Mouse (Mus musculus) midbrain, embryonic 11.5 days (tissue): ENCODE results near the gene Sec14l1. TPM values are rescaled to one million over a fixed set of nuclear protein-coding genes. Genes with fewer than 3 reads are reported as not detected.

Experiments used
- ATAC-seq: fragments of 200-750 bp; cut with Nextera tagmentation; 2 replicates; pipeline ENCODE4 v1.8.0; 2017; ENCODE audit warnings: moderate TSS enrichment, moderate library complexity; ENCODE audit not compliant: low FRiP score
- DNase-seq: peaks from one replicate; pipeline ENCODE4 v3.0.0; 2015; ENCODE audit warnings: low spot score; ENCODE audit errors: missing footprints
- H3K27ac ChIP-seq: fragments of 300-500 bp; sonication (generic); 2 replicates; pipeline ENCODE4 v1.5.1; 2014; ENCODE audit warnings: low read depth, low read length
- H3K27me3 ChIP-seq: fragments of 300-500 bp; sonication (generic); 2 replicates; pipeline ENCODE4 v1.6.1; 2014; ENCODE audit warnings: mild to moderate bottlenecking, low read length, moderate library complexity, mixed read lengths; ENCODE audit not compliant: control insufficient read depth, insufficient read depth
- H3K36me3 ChIP-seq: fragments of 300-500 bp; sonication (generic); 2 replicates; pipeline ENCODE4 v1.6.1; 2014; ENCODE audit warnings: mild to moderate bottlenecking, low read length, moderate library complexity, mixed read lengths; ENCODE audit not compliant: control insufficient read depth, insufficient read depth
- H3K4me1 ChIP-seq: fragments of 300-500 bp; sonication (generic); 2 replicates; pipeline ENCODE4 v1.6.1; 2014; ENCODE audit warnings: low read length; ENCODE audit not compliant: control insufficient read depth, insufficient read depth
- H3K4me2 ChIP-seq: fragments of 300-500 bp; sonication (generic); 2 replicates; pipeline ENCODE4 v1.6.1; 2014; ENCODE audit warnings: mild to moderate bottlenecking, moderate library complexity
- H3K4me3 ChIP-seq: fragments of 300-500 bp; sonication (generic); 2 replicates; pipeline ENCODE4 v1.5.1; 2014; ENCODE audit warnings: low read depth, low read length
- H3K9ac ChIP-seq: fragments of 300-500 bp; sonication (generic); 2 replicates; pipeline ENCODE4 v1.6.1; 2014; ENCODE audit warnings: low read length
- H3K9me3 ChIP-seq: fragments of 300-500 bp; sonication (generic); 2 replicates; pipeline ENCODE4 v1.6.1; 2016; ENCODE audit warnings: low read length; ENCODE audit not compliant: control insufficient read depth
- WGBS: fragments of 180-500 bp; shearing (Covaris S2); extraction: QIAGEN DNeasy Blood & Tissue Kit; methylation state at CpG from one replicate; pipeline ENCODE4 v1.1.7; 2014; 5-methylcytosine and 5-hydroxymethylcytosine counted together
- polyA plus RNA-seq: library from polyadenylated mRNA; unstranded; fragments of >200 nt; fragmentation: Nextera tagmentation; extraction: Ambion mirVana; gene quantifications from 2 replicates; pipeline ENCODE4 v1.2.1, GENCODE M21; 2014

The Sec14l1 gene
- polyA plus RNA-seq, 1 experiment from 2014 or later = 36.7 TPM

DNA sequence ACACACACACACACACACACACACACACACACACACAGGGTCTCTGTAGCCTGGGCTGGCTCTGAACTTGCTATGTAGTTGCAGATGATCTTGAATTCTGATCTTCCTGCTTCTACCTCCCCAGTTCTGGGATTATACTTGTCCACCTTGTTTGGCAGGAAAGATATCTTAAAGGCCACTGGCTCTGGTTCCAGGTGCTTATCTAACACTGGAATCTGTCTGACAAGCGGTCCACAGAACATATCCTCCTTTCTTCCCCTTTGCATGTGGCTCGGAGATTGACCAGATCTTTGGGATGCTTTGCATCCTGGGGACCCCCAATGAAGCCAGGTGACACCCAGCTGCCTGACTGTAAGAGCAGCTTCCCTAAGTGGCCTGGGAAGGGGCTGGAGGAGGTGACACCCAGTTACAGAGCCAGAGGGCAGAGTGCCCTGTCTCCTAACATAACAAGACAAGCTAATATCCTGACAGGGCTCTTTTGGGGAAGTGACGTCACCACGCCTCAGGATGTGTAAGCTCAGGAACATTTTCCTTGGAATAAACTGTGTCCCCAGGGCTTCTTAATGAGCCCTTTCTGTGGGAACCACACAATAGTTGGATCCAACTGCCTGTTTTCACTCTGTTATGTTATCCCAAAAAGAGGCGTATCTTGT, 20.9 kb upstream of the Sec14l1 start:
- ATAC-seq (no peak), DNase-seq (no peak)
- no peak overlapping the region for H3K9ac ChIP-seq
- H3K27me3 ChIP-seq = no peaks in the 10 kb centered on the region
- H3K27ac ChIP-seq = no peak overlapping the region
- H3K4me2 ChIP-seq = no peak overlapping the region
- no peak overlapping the region for H3K4me3 ChIP-seq
- peaks cover 7% of the 10 kb centered on the region for H3K4me1 ChIP-seq
- H3K9me3 ChIP-seq = no peaks in the 10 kb centered on the region
- 81% methylated on average over 5 of the region's 5 CpGs for WGBS
- H3K36me3 ChIP-seq = no peaks in the 10 kb centered on the region

DNA sequence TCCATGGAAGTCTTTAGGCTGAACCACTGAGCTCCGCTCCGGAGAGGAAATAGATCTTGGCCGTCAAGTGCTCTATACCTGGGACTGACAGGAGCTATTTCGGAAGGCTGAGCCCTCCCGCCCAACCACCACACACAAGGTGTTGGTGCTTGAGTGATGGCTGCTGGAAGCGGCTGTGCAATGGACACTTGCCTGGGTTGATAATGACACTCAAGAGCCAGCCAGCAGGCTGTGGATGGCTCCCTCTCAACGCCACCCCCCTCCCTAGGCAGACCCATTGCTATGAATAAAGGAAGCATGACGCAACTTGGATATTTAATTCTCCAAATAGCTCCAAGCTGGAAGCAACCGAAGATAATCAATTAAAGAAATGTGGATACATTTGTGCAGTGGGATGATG, 20.3 kb upstream of the Sec14l1 start:
- 91% methylated on average over 9 of the region's 9 CpGs for WGBS
- H3K4me1 ChIP-seq = peaks cover 7% of the 10 kb centered on the region
- no peak overlapping the region for H3K27ac ChIP-seq
- H3K9me3 ChIP-seq = no peaks in the 10 kb centered on the region
- H3K4me3 ChIP-seq = no peak overlapping the region
- H3K27me3 ChIP-seq = no peaks in the 10 kb centered on the region
- H3K9ac ChIP-seq = no peak overlapping the region
- ATAC-seq (no peak), DNase-seq (no peak)
- no peaks in the 10 kb centered on the region for H3K36me3 ChIP-seq
- H3K4me2 ChIP-seq = no peak overlapping the region

DNA sequence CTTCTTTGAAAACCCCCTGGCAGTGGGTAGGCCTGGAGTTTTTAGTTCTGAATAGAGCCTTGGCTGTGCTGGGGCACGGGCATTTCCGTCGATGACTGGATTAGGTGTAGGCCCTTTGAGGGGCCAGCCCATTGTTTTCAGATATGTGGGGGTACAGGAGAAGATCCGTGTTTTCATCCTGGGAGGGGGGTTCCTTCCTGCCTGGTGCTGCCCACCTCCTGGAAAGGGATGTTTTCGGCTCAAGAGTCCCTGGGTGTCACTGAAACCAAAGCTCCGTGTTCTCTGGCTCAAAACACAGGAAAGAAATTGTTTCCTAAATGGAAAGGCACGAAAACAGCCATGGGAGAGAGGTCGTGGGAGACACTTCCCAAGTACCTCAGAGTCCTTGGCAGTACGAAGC, 17.9 kb upstream of the Sec14l1 start:
- 68% methylated on average over 9 of the region's 9 CpGs for WGBS
- no peak overlapping the region for H3K4me2 ChIP-seq
- H3K4me3 ChIP-seq = no peak overlapping the region
- H3K9me3 ChIP-seq = no peaks in the 10 kb centered on the region
- no peaks in the 10 kb centered on the region for H3K27me3 ChIP-seq
- H3K9ac ChIP-seq = no peak overlapping the region
- H3K36me3 ChIP-seq = no peaks in the 10 kb centered on the region
- peaks cover 3% of the 10 kb centered on the region for H3K4me1 ChIP-seq
- no peak for DNase-seq
- ATAC-seq = no peak
- H3K27ac ChIP-seq = no peak overlapping the region

DNA sequence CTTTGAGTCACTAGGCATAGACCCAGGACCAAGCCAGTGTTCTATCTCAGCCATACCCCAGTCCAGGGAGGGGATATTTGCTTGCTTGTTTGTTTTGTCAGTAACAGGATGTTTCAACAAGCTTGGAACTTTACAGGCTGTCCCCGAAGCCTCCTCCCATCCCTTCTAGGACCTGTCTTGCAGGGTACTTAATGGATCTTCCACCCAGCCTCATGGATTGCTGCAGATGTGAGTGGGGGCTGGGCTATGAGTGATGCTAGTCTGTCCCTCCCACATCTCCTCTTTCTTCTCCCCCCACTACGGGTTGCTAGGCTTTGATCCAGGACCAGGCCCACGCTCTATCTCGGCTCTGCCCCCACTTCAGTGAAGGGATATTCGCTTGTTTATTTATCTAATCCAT, 16.8 kb upstream of the Sec14l1 start:
- no peaks in the 10 kb centered on the region for H3K27me3 ChIP-seq
- no peak overlapping the region for H3K9ac ChIP-seq
- no peaks in the 10 kb centered on the region for H3K9me3 ChIP-seq
- no peaks in the 10 kb centered on the region for H3K4me1 ChIP-seq
- no peak overlapping the region for H3K4me3 ChIP-seq
- H3K27ac ChIP-seq = no peak overlapping the region
- 63% methylated on average over 5 of the region's 5 CpGs for WGBS
- no peak overlapping the region for H3K4me2 ChIP-seq
- DNase-seq (no peak), ATAC-seq (no peak)
- no peaks in the 10 kb centered on the region for H3K36me3 ChIP-seq

DNA sequence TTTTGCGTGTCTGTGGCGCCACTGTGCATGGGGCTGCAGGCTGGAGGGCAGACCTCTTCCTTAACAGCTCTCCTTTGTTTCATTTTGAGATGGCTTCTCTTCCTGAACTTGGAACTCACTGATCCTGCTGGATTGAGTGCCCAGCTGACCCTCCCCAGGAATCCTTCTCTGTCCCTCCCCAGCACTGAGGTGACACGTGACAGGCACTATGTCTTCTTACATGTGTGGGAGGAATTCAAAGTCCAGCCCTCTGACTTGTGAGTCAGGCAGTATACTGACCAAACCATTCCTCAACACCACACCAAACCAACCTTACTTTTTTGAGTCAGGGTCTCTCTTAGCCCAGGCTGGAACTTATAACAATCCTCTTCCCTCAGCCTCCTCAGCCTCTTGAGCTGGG, 16.2 kb upstream of the Sec14l1 start:
- Histone ChIP-seq H3K9ac (no peak overlapping the region), H3K4me2 (no peak overlapping the region), H3K4me1 (no peaks in the 10 kb centered on the region), H3K36me3 (no peaks in the 10 kb centered on the region), H3K27ac (no peak overlapping the region), H3K4me3 (no peak overlapping the region), H3K27me3 (no peaks in the 10 kb centered on the region), H3K9me3 (no peaks in the 10 kb centered on the region)
- DNase-seq = no peak
- 83% methylated on average over 3 of the region's 3 CpGs for WGBS
- no peak for ATAC-seq

DNA sequence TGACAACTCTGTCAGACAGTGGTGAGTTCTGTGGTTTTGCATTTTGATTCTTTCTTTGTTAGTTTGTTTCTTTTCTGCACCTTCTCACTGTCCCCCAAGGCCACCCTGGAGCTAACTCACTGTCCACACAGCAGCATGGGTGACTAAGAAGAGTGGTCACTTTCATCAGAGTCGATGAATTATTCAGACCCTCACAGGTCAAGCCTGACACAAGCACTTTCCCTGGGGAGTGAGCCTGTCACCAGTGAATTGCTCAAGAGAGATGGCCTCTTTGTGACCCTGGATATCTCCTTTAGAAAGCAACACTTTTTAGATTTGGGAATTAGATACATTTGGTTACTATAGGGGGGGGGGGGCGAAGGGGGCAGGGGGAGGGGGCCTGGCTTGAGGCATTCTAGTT, 15.6 kb upstream of the Sec14l1 start:
- Histone ChIP-seq H3K4me2 (no peak overlapping the region), H3K4me3 (no peak overlapping the region), H3K27me3 (no peaks in the 10 kb centered on the region), H3K9me3 (no peaks in the 10 kb centered on the region), H3K9ac (no peak overlapping the region), H3K4me1 (no peaks in the 10 kb centered on the region), H3K27ac (no peak overlapping the region), H3K36me3 (no peaks in the 10 kb centered on the region)
- DNase-seq (no peak), ATAC-seq (no peak)
- WGBS = 43% methylated on average over 2 of the region's 2 CpGs

DNA sequence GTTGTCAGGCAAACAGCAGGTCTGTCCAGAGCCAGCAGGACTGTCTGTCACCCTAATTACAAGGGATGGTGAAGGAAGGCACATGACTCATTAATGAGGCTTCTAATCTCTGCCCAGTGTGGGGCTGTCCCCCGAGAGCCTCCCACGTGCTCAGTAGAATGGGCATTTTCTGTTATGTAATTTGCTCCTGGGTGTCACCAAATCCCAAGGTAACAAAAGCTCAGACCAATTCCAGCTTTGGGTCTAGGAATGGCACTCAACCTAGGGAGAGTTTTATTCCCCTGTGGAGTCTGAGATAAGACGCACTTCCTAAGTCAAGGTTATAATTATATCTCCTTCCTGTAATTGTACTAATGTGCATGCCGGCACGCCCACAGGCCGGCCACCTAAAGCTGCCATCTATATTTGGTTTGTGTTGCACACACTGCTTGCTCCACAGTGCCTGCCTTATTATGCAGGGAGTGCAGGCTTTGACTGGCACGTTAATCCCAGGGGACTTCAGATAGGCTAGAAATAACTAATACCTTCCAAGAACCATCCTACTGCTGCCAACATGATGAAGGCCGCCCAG, 13.5 kb upstream of the Sec14l1 start:
- DNase-seq = no peak
- no peak overlapping the region for H3K4me2 ChIP-seq
- H3K4me3 ChIP-seq = no peak overlapping the region
- WGBS = 82% methylated on average over 8 of the region's 8 CpGs
- H3K4me1 ChIP-seq = no peaks in the 10 kb centered on the region; the same call in 1 of the 2 replicates
- no peak overlapping the region for H3K9ac ChIP-seq
- no peaks in the 10 kb centered on the region for H3K9me3 ChIP-seq
- no peaks in the 10 kb centered on the region for H3K27me3 ChIP-seq
- H3K36me3 ChIP-seq = no peaks in the 10 kb centered on the region
- no peak overlapping the region for H3K27ac ChIP-seq
- ATAC-seq = no peak

DNA sequence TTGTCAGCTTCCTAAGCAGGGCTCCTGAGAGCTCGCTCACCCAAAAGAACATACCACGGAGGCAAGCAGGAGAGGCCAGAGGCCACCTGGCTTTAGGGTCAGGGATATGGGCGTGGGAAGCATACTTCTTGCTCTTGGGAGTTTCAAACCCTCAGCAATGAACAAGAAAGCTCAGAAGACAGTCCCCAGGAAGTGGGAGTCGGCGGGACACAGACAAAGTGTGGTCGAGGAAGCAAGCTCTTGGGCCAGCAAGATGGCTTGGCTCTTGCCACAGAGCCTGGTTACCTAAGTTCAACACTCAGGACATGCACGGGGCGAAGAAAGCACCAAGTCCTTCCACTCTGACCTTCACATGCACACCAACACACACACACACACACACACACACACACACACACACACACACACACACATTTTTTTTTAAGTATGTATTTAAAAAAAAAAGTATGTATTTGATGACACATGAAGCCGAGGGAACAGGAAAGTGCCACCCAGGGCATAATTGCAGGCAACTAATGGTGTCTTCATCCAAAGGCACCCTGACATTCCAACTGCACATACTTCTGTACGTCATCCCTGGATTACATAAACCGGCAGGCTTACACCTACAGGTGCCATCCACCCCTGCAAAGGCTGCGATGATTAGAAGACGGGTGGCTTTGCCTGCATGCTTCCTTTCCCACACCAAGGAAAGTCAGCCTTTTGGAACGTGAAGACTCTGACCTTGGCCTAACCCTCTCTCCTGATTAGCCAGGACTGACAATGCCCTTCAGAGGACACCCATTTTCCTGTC, 12.8 kb upstream of the Sec14l1 start:
- 84% methylated on average over 14 of the region's 14 CpGs for whole genome bisulfite sequencing
- no peaks in the 10 kb centered on the region for H3K27me3 ChIP-seq
- no peak overlapping the region for H3K4me2 ChIP-seq
- ATAC-seq (no peak), DNase-seq (no peak)
- no peak overlapping the region for H3K9ac ChIP-seq
- no peaks in the 10 kb centered on the region for H3K9me3 ChIP-seq
- H3K4me3 ChIP-seq = no peak overlapping the region
- H3K4me1 ChIP-seq = peaks cover 4% of the 10 kb centered on the region
- no peaks in the 10 kb centered on the region for H3K36me3 ChIP-seq
- no peak overlapping the region for H3K27ac ChIP-seq

DNA sequence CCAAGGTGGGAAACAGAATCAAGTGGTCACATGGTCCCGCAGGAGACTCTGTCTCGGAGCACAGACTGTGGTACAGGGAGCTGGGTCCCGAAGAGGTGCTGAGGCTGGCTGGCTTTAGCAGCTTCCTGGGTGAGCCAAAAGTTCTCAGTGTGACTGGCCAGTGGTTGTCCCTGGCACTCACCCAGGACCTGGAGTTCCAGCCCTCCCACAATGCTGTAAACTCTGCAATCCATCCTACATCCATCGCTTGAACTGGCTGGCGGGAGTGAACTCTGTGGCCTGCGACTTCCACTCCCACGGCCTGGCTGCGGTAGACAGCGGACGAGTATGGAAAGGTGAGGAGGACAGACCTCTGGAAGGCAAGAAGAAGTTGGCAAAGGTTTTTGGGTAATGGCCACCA, 11.4 kb upstream of the Sec14l1 start:
- H3K27ac ChIP-seq = no peak overlapping the region
- H3K9ac ChIP-seq = no peak overlapping the region
- H3K27me3 ChIP-seq = no peaks in the 10 kb centered on the region
- H3K36me3 ChIP-seq = no peaks in the 10 kb centered on the region
- H3K4me3 ChIP-seq = no peak overlapping the region
- no peak overlapping the region for H3K4me2 ChIP-seq
- no peak for DNase-seq
- ATAC-seq = no peak
- no peaks in the 10 kb centered on the region for H3K9me3 ChIP-seq
- WGBS = 89% methylated on average over 10 of the region's 10 CpGs
- H3K4me1 ChIP-seq = peaks cover 4% of the 10 kb centered on the region
